Mouse (Mus musculus): ENCODE measurements around the gene St3gal2. TPM values are rescaled to one million over a fixed set of nuclear protein-coding genes. Genes with fewer than 3 reads are reported as not detected.
A peak's percentile ranks its signal among the peaks of the same experiment; 100 is the strongest.
"Not testable (repeated sequence)": the region's sequence is repeated elsewhere in the genome, so short reads cannot be mapped to it uniquely, and the experiment has no call there.

Gene St3gal2
- polyA plus RNA-seq, 2 experiments: 9.6 to 11.7 TPM

DNA sequence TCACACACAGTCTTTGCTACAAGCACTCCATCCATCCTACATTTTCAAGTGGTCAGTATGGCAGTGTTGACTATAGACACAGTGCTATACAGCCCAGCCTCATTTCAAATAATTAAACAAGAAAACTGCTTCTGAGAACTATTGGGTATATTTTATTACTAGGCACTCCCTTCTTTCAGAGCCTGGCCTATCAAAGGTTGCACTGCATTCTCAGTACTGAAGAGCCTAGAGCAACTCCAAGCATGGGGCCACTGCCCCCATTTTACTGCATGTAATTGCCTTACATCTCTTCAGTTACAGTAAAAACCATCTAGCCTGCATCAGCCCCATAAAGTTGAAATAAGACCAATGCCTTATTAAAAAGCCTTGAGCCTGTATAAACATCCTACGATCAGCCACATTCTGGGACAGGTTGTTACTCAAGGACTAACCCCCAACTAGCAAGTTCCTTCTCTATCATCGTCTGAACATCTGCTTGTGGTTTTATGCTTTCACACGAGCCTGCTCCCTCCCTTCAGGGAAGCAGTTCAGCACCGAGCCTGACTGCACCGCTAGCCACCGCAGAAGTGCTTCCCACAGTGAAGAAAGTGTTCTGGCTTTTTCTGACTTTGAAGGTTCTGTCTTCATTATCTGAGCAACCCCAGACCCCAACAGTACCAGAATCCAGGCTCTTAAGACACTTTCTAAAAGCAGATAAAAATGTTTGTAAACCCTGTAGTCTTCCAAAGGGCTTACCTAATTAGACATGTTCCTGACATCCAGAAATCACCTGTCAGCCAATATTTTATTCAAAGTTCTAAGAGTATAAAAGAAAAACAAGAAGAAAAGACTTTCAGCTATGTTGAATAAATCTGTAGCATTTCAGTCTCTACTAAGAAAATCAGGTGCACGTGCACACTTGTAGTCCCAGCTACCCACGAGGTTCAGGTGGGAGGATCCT lies 68.4 kb downstream of the St3gal2 start:
- Histone ChIP-seq H3K9ac (replicated peaks) (peak overlapping the region; percentile 2), H3K36me3 (replicated peaks; ENCODE audit: control insufficient read depth, insufficient read depth, low read depth) (peaks cover 78% of the 10 kb centered on the region), H3K27me3 (ENCODE audit: control insufficient read depth, insufficient read depth, low read length) (no peaks in the 10 kb centered on the region), H3K4me2 (ENCODE audit: low read depth) (peak overlapping the region; percentile 46), H3K27ac (peak overlapping the region; percentile 9), H3K4me3 (ENCODE audit: insufficient read depth in 1 of 2, low read depth in 2 of 2, low read length in 2 of 2) (no peak overlapping the region; a peak in 1 of 4 replicates), H3K4me1 (replicated peaks; ENCODE audit: control insufficient read depth in 2 of 2, insufficient read depth in 2 of 2, low read length in 1 of 2) (peaks cover 12 to 17% of the 10 kb centered on the region in 2 experiments), H3K9me3 (ENCODE audit: control insufficient read depth, low read length) (no peaks in the 10 kb centered on the region)
- 11% methylated on average over 8 of the region's 8 CpGs for WGBS (ENCODE audit: insufficient replicate concordance)
- DNase-seq (ENCODE audit: low read depth in 3 of 3, low spot score in 3 of 3): peak; percentile 61 to 68 (median 67)
- peak; percentile 96 for ATAC-seq (ENCODE audit: insufficient read depth)
- no peak for TF ChIP-seq CTCF (IDR thresholded peaks at IDR 0.05; ENCODE audit: low read depth)
- peak; percentile 75 for TF ChIP-seq EP300 (IDR thresholded peaks at IDR 0.05; ENCODE audit: low read depth)

DNA sequence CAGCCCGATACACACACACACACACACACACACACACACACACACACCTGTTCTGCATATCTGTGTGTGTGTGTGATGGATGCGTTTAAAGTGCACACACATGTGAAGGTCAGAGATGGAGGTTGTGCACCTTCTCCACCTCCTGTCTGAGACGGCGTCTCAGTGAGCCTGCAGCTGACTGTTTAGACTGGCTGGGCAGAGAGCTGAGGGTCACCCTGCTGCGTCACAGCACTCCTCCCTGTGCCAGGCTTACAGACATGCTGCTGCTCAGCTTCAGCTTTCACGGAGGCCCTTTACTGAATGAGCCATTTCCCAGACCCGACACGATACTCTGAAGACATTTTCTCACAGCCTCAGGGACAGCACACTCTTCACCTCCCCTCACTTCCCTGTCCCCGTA lies 70.3 kb downstream of the St3gal2 start:
- Histone ChIP-seq H3K27me3 (ENCODE audit: control insufficient read depth, insufficient read depth, low read length) (no peaks in the 10 kb centered on the region), H3K9me3 (ENCODE audit: control insufficient read depth, low read length) (no peaks in the 10 kb centered on the region), H3K4me2 (ENCODE audit: low read depth) (no peak overlapping the region), H3K4me1 (replicated peaks; ENCODE audit: control insufficient read depth in 2 of 2, insufficient read depth in 2 of 2, low read length in 1 of 2) (peaks cover 12 to 17% of the 10 kb centered on the region in 2 experiments), H3K9ac (replicated peaks) (no peak overlapping the region), H3K36me3 (replicated peaks; ENCODE audit: control insufficient read depth, insufficient read depth, low read depth) (peaks cover 60% of the 10 kb centered on the region), H3K4me3 (ENCODE audit: insufficient read depth in 1 of 2, low read depth in 2 of 2, low read length in 2 of 2) (no peak overlapping the region), H3K27ac (no peak overlapping the region)
- no peak for TF ChIP-seq CTCF (IDR thresholded peaks at IDR 0.05; ENCODE audit: low read depth)
- TF ChIP-seq EP300 (IDR thresholded peaks at IDR 0.05; ENCODE audit: low read depth): no peak
- DNase-seq (ENCODE audit: low read depth in 3 of 3, low spot score in 3 of 3) (no peak), ATAC-seq (ENCODE audit: insufficient read depth) (no peak)
- 81% methylated on average over 9 of the region's 9 CpGs for WGBS (ENCODE audit: insufficient replicate concordance)

DNA sequence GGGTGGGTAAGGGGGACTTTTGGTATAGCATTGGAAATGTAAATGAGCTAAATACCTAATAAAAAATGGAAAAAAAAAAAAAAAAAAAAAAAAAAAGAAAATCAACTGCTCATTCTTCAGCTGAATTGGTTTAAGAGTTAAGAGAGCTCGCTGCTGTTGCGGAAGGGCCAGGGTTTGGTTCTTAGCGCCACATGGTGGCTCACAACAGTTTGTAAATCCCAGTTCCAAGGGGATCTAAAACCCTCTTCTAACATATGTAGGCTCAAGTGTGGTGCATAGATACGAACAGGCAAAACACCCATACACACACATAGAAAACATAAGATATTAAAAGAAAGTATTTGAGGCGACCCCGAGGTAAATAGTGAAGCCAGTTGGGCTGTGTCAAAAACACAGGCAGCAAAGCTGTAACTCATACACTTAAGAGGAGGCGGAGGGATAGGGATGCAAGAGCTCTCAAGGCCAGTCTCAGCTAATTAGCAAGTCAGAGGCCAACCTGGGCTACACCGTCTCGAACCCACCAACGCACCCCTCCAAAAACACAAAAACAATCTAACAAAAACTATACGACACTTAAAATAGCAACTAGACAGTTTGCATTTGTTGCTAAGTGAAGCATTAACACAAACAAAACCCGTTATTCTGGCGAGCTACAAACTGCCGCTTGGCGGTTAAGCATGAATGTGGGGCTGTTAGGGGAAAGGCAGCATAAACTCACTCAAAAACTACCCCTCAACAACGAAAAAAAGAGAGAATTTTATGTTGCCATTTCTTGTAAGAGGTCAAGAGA lies 77.1 kb downstream of the St3gal2 start:
- Histone ChIP-seq H3K4me2 (ENCODE audit: low read depth) (peak overlapping the region; percentile 86), H3K4me3 (ENCODE audit: insufficient read depth in 1 of 2, low read depth in 2 of 2, low read length in 2 of 2) (peak overlapping the region; percentile 73 to 96), H3K4me1 (replicated peaks; ENCODE audit: control insufficient read depth in 2 of 2, insufficient read depth in 2 of 2, low read length in 1 of 2) (peaks cover 4 to 12% of the 10 kb centered on the region in 2 experiments; a peak in 2 of 4 replicates), H3K27me3 (ENCODE audit: control insufficient read depth, insufficient read depth, low read length) (no peaks in the 10 kb centered on the region), H3K9ac (replicated peaks) (peak overlapping the region; percentile 92), H3K36me3 (replicated peaks; ENCODE audit: control insufficient read depth, insufficient read depth, low read depth) (peaks cover 9% of the 10 kb centered on the region), H3K9me3 (ENCODE audit: control insufficient read depth, low read length) (no peaks in the 10 kb centered on the region), H3K27ac (peak overlapping the region; percentile 81)
- TF ChIP-seq CTCF (IDR thresholded peaks at IDR 0.05; ENCODE audit: low read depth) (no peak), EP300 (IDR thresholded peaks at IDR 0.05; ENCODE audit: low read depth) (no peak)
- no peak; the same call in 1 of the 2 replicates for ATAC-seq (ENCODE audit: insufficient read depth)
- no peak for DNase-seq (ENCODE audit: low read depth in 3 of 3, low spot score in 3 of 3)
- WGBS (ENCODE audit: insufficient replicate concordance): 30% methylated on average over 16 of the region's 16 CpGs

DNA sequence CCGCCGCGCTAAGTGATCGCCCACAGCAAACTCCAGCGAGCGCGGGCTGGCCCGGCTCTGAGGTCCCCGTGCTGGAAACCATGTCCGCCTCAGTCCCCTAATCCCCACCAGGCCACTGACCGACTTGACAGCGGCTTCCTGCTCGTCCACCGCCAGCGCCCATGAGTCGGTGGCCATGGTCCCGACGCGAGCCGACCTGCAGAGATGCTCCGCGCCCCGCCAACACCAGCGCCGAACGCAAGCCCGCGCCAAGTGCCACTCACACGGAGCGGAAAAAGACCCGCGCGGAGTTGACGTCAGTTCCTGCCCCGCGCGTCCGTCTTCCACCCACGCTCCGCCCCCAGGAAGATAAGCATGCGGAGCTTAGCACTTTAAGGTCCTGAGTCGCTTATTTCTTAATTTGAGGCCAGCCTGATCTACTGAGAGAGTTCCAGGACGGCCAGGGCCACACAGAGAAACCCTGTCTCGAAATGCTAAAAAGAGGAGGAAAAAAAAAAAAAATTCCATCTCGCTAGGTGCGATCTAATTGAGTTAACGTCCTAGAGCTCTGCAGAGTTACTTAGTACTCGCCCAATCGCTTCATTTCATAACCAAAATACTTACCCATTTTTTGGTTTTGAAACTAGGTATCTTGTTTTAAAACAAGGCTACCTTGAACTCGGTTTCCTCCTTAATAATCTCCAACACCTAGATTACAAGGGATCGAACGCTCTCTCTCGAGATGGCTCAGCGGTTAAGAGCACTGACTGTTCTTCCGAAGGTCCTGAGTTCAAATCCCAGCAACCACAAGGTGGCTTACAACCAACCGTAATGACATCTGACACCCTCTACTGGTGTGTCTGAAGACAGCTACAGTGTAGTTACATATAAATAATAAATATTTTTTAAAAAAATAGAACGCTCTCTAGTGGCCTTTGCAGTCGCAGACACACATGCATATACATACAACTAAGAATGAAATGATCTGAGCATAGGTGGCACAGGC lies 78.1 kb downstream of the St3gal2 start, which contains the start of gene Ddx19a:
Gene Ddx19a (minus strand): TSS at position 254 of the 985 bp plus-strand sequence.
- H3K4me3 ChIP-seq (ENCODE audit: insufficient read depth in 1 of 2, low read depth in 2 of 2, low read length in 2 of 2): peak within 1 kb of the TSS; percentile 73 to 96
- DNase-seq (ENCODE audit: low read depth in 3 of 3, low spot score in 3 of 3): peak; percentile 82 to 87 (median 85)
- H3K36me3 ChIP-seq (replicated peaks; ENCODE audit: control insufficient read depth, insufficient read depth, low read depth): no peaks in the 10 kb centered on the region
- peak within 1 kb of the TSS; percentile 86 for H3K4me2 ChIP-seq (ENCODE audit: low read depth)
- 3% methylated on average over 58 of the region's 58 CpGs for WGBS (ENCODE audit: insufficient replicate concordance)
- H3K27me3 ChIP-seq (ENCODE audit: control insufficient read depth, insufficient read depth, low read length): no peaks in the 10 kb centered on the region
- H3K4me1 ChIP-seq (replicated peaks; ENCODE audit: control insufficient read depth in 2 of 2, insufficient read depth in 2 of 2, low read length in 1 of 2): peaks cover 4 to 12% of the 10 kb centered on the region in 2 experiments; a peak in 2 of 4 replicates
- no peaks in the 10 kb centered on the region for H3K9me3 ChIP-seq (ENCODE audit: control insufficient read depth, low read length)
- H3K9ac ChIP-seq (replicated peaks): peak within 1 kb of the TSS; percentile 92
- H3K27ac ChIP-seq: peak within 1 kb of the TSS; percentile 81
- TF ChIP-seq CTCF (IDR thresholded peaks at IDR 0.05; ENCODE audit: low read depth) (peak; percentile 57), EP300 (IDR thresholded peaks at IDR 0.05; ENCODE audit: low read depth) (no peak)
- ATAC-seq (ENCODE audit: insufficient read depth): peak; percentile 95

DNA sequence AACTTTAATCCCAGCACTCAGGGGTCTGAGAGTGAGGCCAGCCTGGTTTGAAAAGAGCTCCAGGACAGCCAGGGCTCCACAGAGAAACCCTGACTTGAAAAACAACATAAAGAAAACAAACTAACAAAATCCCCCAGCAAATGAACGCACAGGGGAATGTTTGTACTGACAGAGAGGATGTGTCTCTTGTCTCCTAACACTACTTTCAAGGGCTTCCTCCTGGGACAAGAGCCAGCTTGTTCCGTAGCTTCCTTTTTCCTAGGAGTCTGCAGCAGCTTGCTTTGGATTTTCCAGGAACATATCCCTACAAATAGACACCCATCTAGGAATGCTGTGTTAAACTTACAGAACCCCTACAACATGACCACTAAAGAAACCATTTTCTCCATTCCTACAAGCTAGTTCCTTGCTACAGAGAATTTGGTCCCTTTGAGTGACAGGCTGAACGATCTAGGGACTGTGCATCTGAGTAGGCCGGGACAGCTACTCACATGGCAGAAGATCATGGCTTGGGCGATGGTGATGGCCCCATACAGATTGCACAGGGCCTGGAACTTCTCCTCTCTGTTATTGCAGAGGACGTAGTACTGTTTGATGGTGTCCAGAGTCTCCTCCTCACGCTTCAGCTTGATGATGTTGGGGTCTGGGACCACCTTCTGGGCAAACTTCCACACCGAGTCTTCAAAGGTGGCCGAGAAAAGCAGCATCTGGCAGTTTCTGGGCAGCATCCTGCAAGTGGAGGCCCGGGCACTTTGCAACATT lies 90.7 kb downstream of the St3gal2 start:
- not testable (repeated sequence) for H3K4me3 ChIP-seq (ENCODE audit: insufficient read depth in 1 of 2, low read depth in 2 of 2, low read length in 2 of 2); H3K27ac ChIP-seq; ATAC-seq (ENCODE audit: insufficient read depth); H3K27me3 ChIP-seq (ENCODE audit: control insufficient read depth, insufficient read depth, low read length); H3K4me2 ChIP-seq (ENCODE audit: low read depth); H3K9me3 ChIP-seq (ENCODE audit: control insufficient read depth, low read length); DNase-seq (ENCODE audit: low read depth in 3 of 3, low spot score in 3 of 3); H3K36me3 ChIP-seq (replicated peaks; ENCODE audit: control insufficient read depth, insufficient read depth, low read depth); H3K4me1 ChIP-seq (replicated peaks; ENCODE audit: control insufficient read depth in 2 of 2, insufficient read depth in 2 of 2, low read length in 1 of 2); H3K9ac ChIP-seq (replicated peaks)
- 77% methylated on average over 8 of the region's 10 CpGs for WGBS (ENCODE audit: insufficient replicate concordance)

All from liver, embryonic 14.5 days (tissue).